Comparison of ENCODE assay signal across 21 mouse cellular contexts in the genomic region with DNA sequence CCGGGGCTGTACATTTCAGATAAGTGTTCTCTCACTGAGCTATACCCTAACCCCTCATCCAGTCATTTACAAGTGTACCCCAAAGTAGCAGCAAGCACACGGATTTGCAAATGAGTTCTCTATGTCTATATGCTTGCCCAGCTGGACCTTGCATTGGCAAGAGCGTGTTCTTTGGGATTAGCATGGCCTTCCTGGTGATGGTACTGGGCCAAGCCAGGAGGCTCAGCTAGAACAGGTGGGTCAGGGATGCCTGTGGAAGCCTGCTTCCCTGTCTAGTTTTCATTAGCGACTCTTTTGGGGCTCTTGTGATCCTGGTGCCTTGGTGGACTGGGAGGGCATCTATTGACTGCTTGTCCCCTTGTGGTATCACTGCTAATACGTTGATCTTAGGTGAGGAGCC. TPM values are rescaled to one million over a fixed set of nuclear protein-coding genes. Genes with fewer than 3 reads are reported as not detected.
A peak's percentile ranks its signal among the peaks of the same experiment; 100 is the strongest.
DNase-seq lines count a peak whose midpoint lies in the region; ATAC-seq and TF ChIP-seq lines count a peak whose summit lies in the region.
"Had no signal": no experiment of that assay in that cellular context is flagged by ENCODE, and none has a peak within 500 bp of the region (broad histone marks: within the 10 kb centered on the region; RNA-seq: fewer than 3 reads in every experiment).

No protein-coding gene starts in this region.

- DNase-seq in cerebellum, adult 2 months = peak; percentile 56 to 73
- DNase-seq in ES-E14 (ENCODE audit: low read depth, low spot score) = no peak
- peak; percentile 76 for DNase-seq in brain, adult 2 months (ENCODE audit: low read depth, low spot score)
- DNase-seq in left cerebral cortex, adult 11 months (ENCODE audit: low spot score) = no peak
- DNase-seq: adrenal gland, adult 8-10 months; adrenal gland, postnatal 14 days; adrenal gland, postnatal 36 days; cerebellum, adult 9-10 months; embryo, embryonic 11 days had no signal

- in situ Hi-C loops in ES-E14 (cut with MboI; ENCODE audit: low sequenced_read_pairs in 2 of 2, unreplicated experiment in 2 of 2) = no loop called here

- H3K27me3 ChIP-seq in cerebellum, adult 2 months (ENCODE audit: control insufficient read depth, insufficient read depth, low read length) = no peaks in the 10 kb centered on the region
- H3K27me3 ChIP-seq: embryonic facial prominence, embryonic 13.5 days; embryonic facial prominence, embryonic 15.5 days; forebrain, embryonic 12.5 days; Patski had no signal

- H3K27ac ChIP-seq in cerebellum, adult 2 months (ENCODE audit: insufficient read depth, low read length) = 0 out of 2 replicates have a peak overlapping the region, but pooled peaks have one; percentile 10
- H3K27ac ChIP-seq in ES-E14 (ENCODE audit: insufficient read depth, low read depth, low read length, poor library complexity, severe bottlenecking) = peak overlapping the region; percentile 12; the same call in 1 of the 2 replicates
- H3K27ac ChIP-seq: embryonic facial prominence, embryonic 13.5 days; embryonic facial prominence, embryonic 15.5 days; forebrain, embryonic 10.5 days; forebrain, embryonic 12.5 days had no signal

- peaks cover 61% of the 10 kb centered on the region for H3K4me1 ChIP-seq in cerebellum, adult 2 months (ENCODE audit: control insufficient read depth, insufficient read depth, low read length)
- H3K4me1 ChIP-seq in ES-E14 (ENCODE audit: control insufficient read depth in 2 of 2, insufficient read depth in 2 of 2, low read length in 2 of 2, poor library complexity in 1 of 2) = no peaks in the 10 kb centered on the region
- H3K4me1 ChIP-seq: embryonic facial prominence, embryonic 13.5 days; embryonic facial prominence, embryonic 15.5 days; forebrain, embryonic 10.5 days; forebrain, embryonic 12.5 days had no signal

- TF ChIP-seq CTCF in cerebellum, adult 2 months (IDR thresholded peaks at IDR 0.05; ENCODE audit: borderline replicate concordance, insufficient read depth, low read depth, low read length) = no peak

- no peaks in the 10 kb centered on the region for H3K9me3 ChIP-seq in ES-E14 (ENCODE audit: control insufficient read depth, insufficient read depth, low read depth, low read length)
- H3K9me3 ChIP-seq: embryonic facial prominence, embryonic 13.5 days; embryonic facial prominence, embryonic 15.5 days; forebrain, embryonic 10.5 days; forebrain, embryonic 12.5 days had no signal

- no peaks in the 10 kb centered on the region; the same call in 1 of the 2 replicates for H3K36me3 ChIP-seq in ES-E14 (ENCODE audit: control insufficient read depth, insufficient read depth, low read length, poor library complexity, severe bottlenecking)
- H3K36me3 ChIP-seq: embryonic facial prominence, embryonic 13.5 days; embryonic facial prominence, embryonic 15.5 days; forebrain, embryonic 10.5 days; forebrain, embryonic 12.5 days; G1E had no signal

- no peak overlapping the region for H3K9ac ChIP-seq in ES-E14 (ENCODE audit: insufficient read depth, low read depth, low read length, poor library complexity, severe bottlenecking)
- H3K9ac ChIP-seq: embryonic facial prominence, embryonic 13.5 days; embryonic facial prominence, embryonic 15.5 days; forebrain, embryonic 12.5 days had no signal

- no peak for ATAC-seq in cerebellum, adult (ENCODE audit: insufficient number of reproducible peaks, low FRiP score, low TSS enrichment)
- ATAC-seq: activated CD4-positive, CD25-positive, alpha-beta regulatory T cell, adult 4 months; forebrain, embryonic 14.5 days; forebrain, embryonic 16.5 days; Patski had no signal

- no peak overlapping the region for H3K4me3 ChIP-seq in cerebellum, adult 2 months (replicated peaks; ENCODE audit: insufficient read depth, low read depth, low read length)
- H3K4me3 ChIP-seq in ES-E14 (ENCODE audit: insufficient read depth in 1 of 2, low read depth in 1 of 2, low read length in 2 of 2, poor library complexity in 1 of 2, severe bottlenecking in 1 of 2) = no peak overlapping the region
- H3K4me3 ChIP-seq: embryonic facial prominence, embryonic 13.5 days; embryonic facial prominence, embryonic 15.5 days; erythroblast, embryonic 14.5 days; forebrain, embryonic 10.5 days; forebrain, embryonic 12.5 days had no signal

- no peak for TF ChIP-seq POLR2A in cerebellum, adult 2 months (IDR thresholded peaks at IDR 0.05; ENCODE audit: borderline replicate concordance, insufficient read depth, low read length)

- WGBS in cerebellum, adult 2 months = 23% methylated on average over 5 of the region's 5 CpGs

TF ChIP-seq in ES-E14, 5 proteins besides CTCF, POLR2A, EP300 and RAD21:
- TF ChIP-seq MAFK (IDR thresholded peaks at IDR 0.05; ENCODE audit: insufficient read depth, low read depth, low read length) = no peak
- no peak for TF ChIP-seq CHD2 (IDR thresholded peaks at IDR 0.05; ENCODE audit: low read depth, low read length)
- no peak for TF ChIP-seq HCFC1 (IDR thresholded peaks at IDR 0.05; ENCODE audit: borderline replicate concordance, insufficient read depth, low read length)
- TF ChIP-seq ZC3H11A (IDR thresholded peaks at IDR 0.05; ENCODE audit: borderline replicate concordance, low read depth, low read length) = no peak
- TF ChIP-seq ZNF384 (IDR thresholded peaks at IDR 0.05; ENCODE audit: low read depth, low read length) = no peak

RNA-seq across cellular contexts. Expression of a gene that starts 21.9 kb away (rescaled TPM):
- 258 and 326 TPM in 2 replicates for polyA plus RNA-seq in cerebellum, adult 2 months (2012; rRNA removed)
- total RNA-seq in ES-E14 (2012; rRNA removed) = 5.5 and 7.5 TPM in 2 replicates
- total RNA-seq: common myeloid progenitor, adult 5-6 weeks had no signal
- polyA plus RNA-seq: G1E had no signal

Comparison
In these comparisons a context has a peak if more than half of its experiments do, and no peak if none do; other contexts are left out.
1. DNase-seq: peak in cerebellum, adult 2 months (2 of 2) and brain, adult 2 months (single experiment); none in ES-E14 (single experiment) and left cerebral cortex, adult 11 months (single experiment).